Mouse (Mus musculus): ENCODE data around the gene Suclg2. TPM values are rescaled to one million over a fixed set of nuclear protein-coding genes. Genes with fewer than 3 reads are reported as not detected.
A peak's percentile ranks its signal among the peaks of the same experiment; 100 is the strongest.

Suclg2 gene
- polyA plus RNA-seq, 2 experiments = 30.7 to 48.9 TPM

- Histone ChIP-seq H3K27ac (replicated peaks; ENCODE audit: low read depth, low read length) (no peak overlapping the region), H3K27me3 (ENCODE audit: control insufficient read depth, insufficient read depth, low read length) (no peaks in the 10 kb centered on the region), H3K36me3 (ENCODE audit: control insufficient read depth, insufficient read depth, low read length) (no peaks in the 10 kb centered on the region), H3K9ac (ENCODE audit: low read depth, low read length, severe bottlenecking) (no peak overlapping the region), H3K4me2 (replicated peaks; ENCODE audit: low read depth, low read length, severe bottlenecking) (no peak overlapping the region), H3K4me3 (replicated peaks; ENCODE audit: low read length) (no peak overlapping the region), H3K4me1 (ENCODE audit: control insufficient read depth, insufficient read depth, low read length) (peaks cover 12% of the 10 kb centered on the region), H3K9me3 (ENCODE audit: control insufficient read depth, low read length) (no peaks in the 10 kb centered on the region)
- no peak for ATAC-seq (ENCODE audit: low FRiP score, low read depth)
- 88% methylated on average over 5 of the region's 5 CpGs for WGBS
- DNase-seq (ENCODE audit: low spot score) = no peak
- TF ChIP-seq POLR2A (IDR thresholded peaks at IDR 0.05; ENCODE audit: borderline replicate concordance, extremely low read depth, insufficient read depth, insufficient read length) = no peak
These were observed 18.4 kb downstream of the Suclg2 start for GRCm38 (mm10) chr6:95700191-95700590.

GRCm38 (mm10) chr6:95699326-95699725, 19.3 kb downstream of the Suclg2 start:
- H3K9ac ChIP-seq (ENCODE audit: low read depth, low read length, severe bottlenecking) = no peak overlapping the region
- H3K4me2 ChIP-seq (replicated peaks; ENCODE audit: low read depth, low read length, severe bottlenecking) = no peak overlapping the region
- DNase-seq (ENCODE audit: low spot score) = peak; percentile 25
- ATAC-seq (ENCODE audit: low FRiP score, low read depth) = no peak
- H3K27ac ChIP-seq (replicated peaks; ENCODE audit: low read depth, low read length) = no peak overlapping the region
- 57% methylated on average over 3 of the region's 3 CpGs for WGBS
- no peaks in the 10 kb centered on the region for H3K27me3 ChIP-seq (ENCODE audit: control insufficient read depth, insufficient read depth, low read length)
- H3K9me3 ChIP-seq (ENCODE audit: control insufficient read depth, low read length) = no peaks in the 10 kb centered on the region
- no peak overlapping the region for H3K4me3 ChIP-seq (replicated peaks; ENCODE audit: low read length)
- H3K4me1 ChIP-seq (ENCODE audit: control insufficient read depth, insufficient read depth, low read length) = peaks cover 12% of the 10 kb centered on the region
- H3K36me3 ChIP-seq (ENCODE audit: control insufficient read depth, insufficient read depth, low read length) = no peaks in the 10 kb centered on the region
- TF ChIP-seq POLR2A (IDR thresholded peaks at IDR 0.05; ENCODE audit: borderline replicate concordance, extremely low read depth, insufficient read depth, insufficient read length) = no peak

- Histone ChIP-seq H3K27ac (replicated peaks; ENCODE audit: low read depth, low read length) (no peak overlapping the region), H3K27me3 (ENCODE audit: control insufficient read depth, insufficient read depth, low read length) (no peaks in the 10 kb centered on the region), H3K9ac (ENCODE audit: low read depth, low read length, severe bottlenecking) (no peak overlapping the region), H3K36me3 (ENCODE audit: control insufficient read depth, insufficient read depth, low read length) (no peaks in the 10 kb centered on the region), H3K4me1 (ENCODE audit: control insufficient read depth, insufficient read depth, low read length) (peaks cover 12% of the 10 kb centered on the region), H3K4me3 (replicated peaks; ENCODE audit: low read length) (no peak overlapping the region), H3K9me3 (ENCODE audit: control insufficient read depth, low read length) (no peaks in the 10 kb centered on the region), H3K4me2 (replicated peaks; ENCODE audit: low read depth, low read length, severe bottlenecking) (no peak overlapping the region)
- TF ChIP-seq POLR2A (IDR thresholded peaks at IDR 0.05; ENCODE audit: borderline replicate concordance, extremely low read depth, insufficient read depth, insufficient read length) = no peak
- 27% methylated on average over 5 of the region's 6 CpGs for WGBS
- ATAC-seq (ENCODE audit: low FRiP score, low read depth) = no peak
- DNase-seq (ENCODE audit: low spot score) = no peak
These were observed 20.0 kb downstream of the Suclg2 start for GRCm38 (mm10) chr6:95698536-95699162.

- no peaks in the 10 kb centered on the region for H3K36me3 ChIP-seq (ENCODE audit: control insufficient read depth, insufficient read depth, low read length)
- H3K9me3 ChIP-seq (ENCODE audit: control insufficient read depth, low read length) = no peaks in the 10 kb centered on the region
- DNase-seq (ENCODE audit: low spot score) (no peak), ATAC-seq (ENCODE audit: low FRiP score, low read depth) (no peak)
- H3K4me3 ChIP-seq (replicated peaks; ENCODE audit: low read length) = no peak overlapping the region
- no peak overlapping the region for H3K4me2 ChIP-seq (replicated peaks; ENCODE audit: low read depth, low read length, severe bottlenecking)
- 84% methylated on average over 4 of the region's 4 CpGs for WGBS
- H3K27me3 ChIP-seq (ENCODE audit: control insufficient read depth, insufficient read depth, low read length) = no peaks in the 10 kb centered on the region
- no peak overlapping the region for H3K27ac ChIP-seq (replicated peaks; ENCODE audit: low read depth, low read length)
- H3K4me1 ChIP-seq (ENCODE audit: control insufficient read depth, insufficient read depth, low read length) = peaks cover 7% of the 10 kb centered on the region
- TF ChIP-seq POLR2A (IDR thresholded peaks at IDR 0.05; ENCODE audit: borderline replicate concordance, extremely low read depth, insufficient read depth, insufficient read length) = no peak
- H3K9ac ChIP-seq (ENCODE audit: low read depth, low read length, severe bottlenecking) = no peak overlapping the region
These were observed 23.7 kb downstream of the Suclg2 start for GRCm38 (mm10) chr6:95694910-95695309.

- no peak overlapping the region for H3K4me2 ChIP-seq (replicated peaks; ENCODE audit: low read depth, low read length, severe bottlenecking)
- H3K9ac ChIP-seq (ENCODE audit: low read depth, low read length, severe bottlenecking) = no peak overlapping the region
- TF ChIP-seq POLR2A (IDR thresholded peaks at IDR 0.05; ENCODE audit: borderline replicate concordance, extremely low read depth, insufficient read depth, insufficient read length) = no peak
- no peak overlapping the region for H3K4me3 ChIP-seq (replicated peaks; ENCODE audit: low read length)
- H3K27me3 ChIP-seq (ENCODE audit: control insufficient read depth, insufficient read depth, low read length) = no peaks in the 10 kb centered on the region
- H3K27ac ChIP-seq (replicated peaks; ENCODE audit: low read depth, low read length) = no peak overlapping the region
- H3K9me3 ChIP-seq (ENCODE audit: control insufficient read depth, low read length) = no peaks in the 10 kb centered on the region
- no peaks in the 10 kb centered on the region for H3K36me3 ChIP-seq (ENCODE audit: control insufficient read depth, insufficient read depth, low read length)
- 74% methylated on average over 4 of the region's 4 CpGs for WGBS
- no peak for ATAC-seq (ENCODE audit: low FRiP score, low read depth)
- DNase-seq (ENCODE audit: low spot score) = no peak
- H3K4me1 ChIP-seq (ENCODE audit: control insufficient read depth, insufficient read depth, low read length) = peaks cover 2% of the 10 kb centered on the region
These were observed 33.4 kb downstream of the Suclg2 start for GRCm38 (mm10) chr6:95685242-95685641.
